Mouse (Mus musculus) neural tube, embryonic 14.5 days (tissue): ENCODE data around the gene Gm20867. TPM values are rescaled to one million over a fixed set of nuclear protein-coding genes. Genes with fewer than 3 reads are reported as not detected.
"Not testable (repeated sequence)": the region's sequence is repeated elsewhere in the genome, so short reads cannot be mapped to it uniquely, and the experiment has no call there.

ENCODE experiments used
- ATAC-seq: fragments of 200-750 bp; cut with Nextera tagmentation; 2 replicates; pipeline ENCODE4 v1.8.0; 2017; ENCODE audit warnings: low read depth, mild to moderate bottlenecking, moderate TSS enrichment, moderate library complexity
- H3K27ac ChIP-seq: fragments of 300-500 bp; sonication (generic); 2 replicates; pipeline ENCODE4 v1.5.1; 2014; ENCODE audit warnings: low read depth, mild to moderate bottlenecking, control low read depth, low read length, moderate library complexity, mixed read lengths
- H3K27me3 ChIP-seq: fragments of 300-500 bp; sonication (generic); 2 replicates; pipeline ENCODE4 v1.6.1; 2014; ENCODE audit warnings: low read length; ENCODE audit not compliant: control insufficient read depth, insufficient read depth
- H3K36me3 ChIP-seq: fragments of 300-500 bp; sonication (generic); 2 replicates; pipeline ENCODE4 v1.6.1; 2014; ENCODE audit warnings: low read length, mixed read lengths; ENCODE audit not compliant: control insufficient read depth, insufficient read depth
- H3K4me1 ChIP-seq: fragments of 300-500 bp; sonication (generic); 2 replicates; pipeline ENCODE4 v1.6.1; 2014; ENCODE audit warnings: low read length; ENCODE audit not compliant: control insufficient read depth, insufficient read depth
- H3K4me2 ChIP-seq: fragments of 300-500 bp; sonication (generic); 2 replicates; pipeline ENCODE4 v1.6.1; 2014; ENCODE audit warnings: mild to moderate bottlenecking, low read depth, low read length, control low read depth
- H3K4me3 ChIP-seq: fragments of 300-500 bp; sonication (generic); 2 replicates; pipeline ENCODE4 v1.5.1; 2014; ENCODE audit warnings: low read depth, low read length, control low read depth, mixed read lengths
- H3K9ac ChIP-seq: fragments of 300-500 bp; sonication (generic); replicated peaks from 2 replicates; pipeline ENCODE4 v1.6.1; 2014; ENCODE audit warnings: low read depth, mild to moderate bottlenecking, control low read depth, low read length, mixed read lengths
- H3K9me3 ChIP-seq: fragments of 300-500 bp; sonication (generic); 2 replicates; pipeline ENCODE4 v1.6.1; 2016; ENCODE audit warnings: low read length; ENCODE audit not compliant: control insufficient read depth
- WGBS: fragments of 180-500 bp; shearing (Covaris S2); extraction: QIAGEN DNeasy Blood & Tissue Kit; methylation state at CpG from one replicate; pipeline ENCODE4 v1.1.7; 2014; 5-methylcytosine and 5-hydroxymethylcytosine counted together
- polyA plus RNA-seq: library from polyadenylated mRNA; unstranded; fragments of >200 nt; fragmentation: Nextera tagmentation; extraction: Ambion mirVana; gene quantifications from 2 replicates; pipeline ENCODE4 v1.2.1, GENCODE M21; 2014

The Gm20867 gene
- polyA plus RNA-seq: not detected in 2 replicates

DNA sequence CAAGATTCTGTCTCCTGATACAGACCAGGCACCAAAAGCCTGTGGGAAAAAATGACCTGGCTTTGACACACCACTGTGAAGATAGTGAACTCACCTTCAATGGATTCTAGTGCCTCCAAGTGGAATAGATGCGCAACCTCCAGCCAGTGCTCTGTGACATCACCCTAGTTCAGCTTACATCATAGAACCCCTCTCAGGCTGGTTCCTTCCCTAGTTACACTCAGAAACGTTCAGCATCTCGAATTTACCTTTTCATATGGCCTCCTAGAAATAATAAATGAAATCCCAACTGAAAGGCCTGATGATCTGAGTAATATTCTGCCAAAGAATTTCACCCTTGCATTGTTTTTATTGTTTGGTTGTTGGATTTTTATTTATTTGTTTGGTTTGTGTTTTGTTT lies at the start of gene Gm20867:
Gm20867 (minus strand) TSS at position 101 of the 400 bp plus-strand sequence.
- H3K4me1 ChIP-seq, ATAC-seq, H3K9me3 ChIP-seq, H3K27me3 ChIP-seq, H3K4me2 ChIP-seq, H3K9ac ChIP-seq, H3K27ac ChIP-seq, H3K36me3 ChIP-seq, H3K4me3 ChIP-seq: not testable (repeated sequence)
- no CpG with 5 or more reads among the region's 3 CpGs for WGBS

Other genes starting within 250 kb of the Gm20867 start
- gene Gm29564, start 249.8 kb upstream of the Gm20867 start, polyA plus RNA-seq: not detected in 2 replicates